Comparison of ENCODE assay signal across 10 mouse cellular contexts in genomic region chr7:49176590-49177201, GRCm38 (mm10).
A peak's percentile ranks its signal among the peaks of the same experiment; 100 is the strongest.
DNase-seq lines count a peak whose midpoint lies in the region; ATAC-seq and TF ChIP-seq lines count a peak whose summit lies in the region.
"Had no signal": no experiment of that assay in that cellular context is flagged by ENCODE, and none has a peak within 500 bp of the region (broad histone marks: within the 10 kb centered on the region; RNA-seq: fewer than 3 reads in every experiment).

No protein-coding gene starts in this region.

- H3K27me3 ChIP-seq in forebrain, embryonic 12.5 days = no peaks in the 10 kb centered on the region; the same call in 1 of the 2 replicates
- H3K27me3 ChIP-seq in forebrain, embryonic 15.5 days = no peaks in the 10 kb centered on the region
- H3K27me3 ChIP-seq in midbrain, embryonic 12.5 days = no peaks in the 10 kb centered on the region
- H3K27me3 ChIP-seq in midbrain, postnatal 0 days (ENCODE audit: insufficient read depth, low read length) = no peaks in the 10 kb centered on the region
- H3K27me3 ChIP-seq in hindbrain, postnatal 0 days (ENCODE audit: insufficient read depth, low read length) = no peaks in the 10 kb centered on the region
- no peaks in the 10 kb centered on the region for H3K27me3 ChIP-seq in stomach, postnatal 0 days (ENCODE audit: control insufficient read depth, insufficient read depth, low read length)

- no peak overlapping the region for H3K4me3 ChIP-seq in forebrain, embryonic 12.5 days (replicated peaks)
- no peak overlapping the region for H3K4me3 ChIP-seq in forebrain, embryonic 15.5 days
- H3K4me3 ChIP-seq in midbrain, embryonic 12.5 days = no peak overlapping the region
- no peak overlapping the region for H3K4me3 ChIP-seq in midbrain, postnatal 0 days (ENCODE audit: low read depth, low read length)
- no peak overlapping the region for H3K4me3 ChIP-seq in hindbrain, postnatal 0 days (ENCODE audit: low read length)
- H3K4me3 ChIP-seq in stomach, postnatal 0 days (ENCODE audit: low read depth, low read length) = no peak overlapping the region

- no peak for TF ChIP-seq EP300 in stomach, postnatal 0 days (optimal IDR thresholded peaks at IDR 0.05)

- DNase-seq in midbrain, postnatal 0 days (ENCODE audit: low spot score) = no peak
- peak; percentile 40 for DNase-seq in hindbrain, postnatal 0 days (ENCODE audit: low spot score)
- peak; percentile 72 for DNase-seq in stomach, postnatal 0 days (ENCODE audit: low spot score)
- no peak for DNase-seq in right cerebral cortex, postnatal 4 days
- DNase-seq in frontal cortex, postnatal 36 days (ENCODE audit: low spot score in 2 of 2) = no peak
- DNase-seq: embryo, embryonic 11 days; thymus, adult 2 months had no signal

- H3K36me3 ChIP-seq in forebrain, embryonic 12.5 days (replicated peaks) = no peaks in the 10 kb centered on the region
- no peaks in the 10 kb centered on the region for H3K36me3 ChIP-seq in forebrain, embryonic 15.5 days
- H3K36me3 ChIP-seq in midbrain, embryonic 12.5 days = no peaks in the 10 kb centered on the region
- no peaks in the 10 kb centered on the region for H3K36me3 ChIP-seq in midbrain, postnatal 0 days (ENCODE audit: insufficient read depth, low read length)
- H3K36me3 ChIP-seq in hindbrain, postnatal 0 days (ENCODE audit: insufficient read depth, low read length) = no peaks in the 10 kb centered on the region
- H3K36me3 ChIP-seq in stomach, postnatal 0 days (ENCODE audit: control insufficient read depth, insufficient read depth, low read length) = no peaks in the 10 kb centered on the region

- H3K4me1 ChIP-seq in forebrain, embryonic 12.5 days = peaks cover 3% of the 10 kb centered on the region; the same call in 1 of the 2 replicates
- peaks cover 7% of the 10 kb centered on the region for H3K4me1 ChIP-seq in forebrain, embryonic 15.5 days
- H3K4me1 ChIP-seq in midbrain, embryonic 12.5 days = peaks cover 3% of the 10 kb centered on the region
- H3K4me1 ChIP-seq in midbrain, postnatal 0 days (ENCODE audit: insufficient read depth, low read length) = 0 out of 2 replicates have a peak, but pooled peaks cover 4% of the 10 kb centered on the region
- H3K4me1 ChIP-seq in hindbrain, postnatal 0 days (ENCODE audit: insufficient read depth, low read length) = peaks cover 18% of the 10 kb centered on the region
- H3K4me1 ChIP-seq in stomach, postnatal 0 days (replicated peaks; ENCODE audit: control insufficient read depth, insufficient read depth) = no peaks in the 10 kb centered on the region

- H3K9ac ChIP-seq in forebrain, embryonic 12.5 days = no peak overlapping the region
- H3K9ac ChIP-seq in forebrain, embryonic 15.5 days (replicated peaks) = no peak overlapping the region
- H3K9ac ChIP-seq in midbrain, embryonic 12.5 days (replicated peaks) = no peak overlapping the region
- no peak overlapping the region for H3K9ac ChIP-seq in midbrain, postnatal 0 days (replicated peaks; ENCODE audit: low read length, poor library complexity, severe bottlenecking)
- no peak overlapping the region for H3K9ac ChIP-seq in hindbrain, postnatal 0 days (replicated peaks; ENCODE audit: low read length)
- H3K9ac ChIP-seq in stomach, postnatal 0 days (ENCODE audit: low read length) = no peak overlapping the region

- 90% methylated on average over 21 of the region's 21 CpGs for WGBS in forebrain, embryonic 12.5 days
- 86% methylated on average over 21 of the region's 21 CpGs for WGBS in forebrain, embryonic 15.5 days
- 88% methylated on average over 21 of the region's 21 CpGs for WGBS in midbrain, embryonic 12.5 days
- 74% methylated on average over 21 of the region's 21 CpGs for WGBS in midbrain, postnatal 0 days
- 77% methylated on average over 21 of the region's 21 CpGs for WGBS in hindbrain, postnatal 0 days
- 64% methylated on average over 21 of the region's 21 CpGs for WGBS in stomach, postnatal 0 days

- no peak overlapping the region for H3K4me2 ChIP-seq in forebrain, embryonic 12.5 days
- no peak overlapping the region for H3K4me2 ChIP-seq in forebrain, embryonic 15.5 days (replicated peaks)
- H3K4me2 ChIP-seq in midbrain, embryonic 12.5 days (replicated peaks) = no peak overlapping the region
- no peak overlapping the region for H3K4me2 ChIP-seq in midbrain, postnatal 0 days (ENCODE audit: low read depth, low read length, poor library complexity, severe bottlenecking)
- H3K4me2 ChIP-seq in hindbrain, postnatal 0 days (ENCODE audit: low read depth, low read length) = no peak overlapping the region
- no peak overlapping the region for H3K4me2 ChIP-seq in stomach, postnatal 0 days (replicated peaks; ENCODE audit: low read depth)

- no peak for TF ChIP-seq CTCF in midbrain, postnatal 0 days (IDR thresholded peaks at IDR 0.05)
- TF ChIP-seq CTCF in hindbrain, postnatal 0 days (IDR thresholded peaks at IDR 0.05; ENCODE audit: low read depth) = no peak
- TF ChIP-seq CTCF in stomach, postnatal 0 days (IDR thresholded peaks at IDR 0.05; ENCODE audit: low read depth) = no peak

- ATAC-seq in forebrain, embryonic 12.5 days (ENCODE audit: low FRiP score) = 0 out of 2 replicates have a peak, but pooled peaks have one; percentile 10
- ATAC-seq in forebrain, embryonic 15.5 days (replicated peaks) = no peak; the same call in 1 of the 2 replicates
- ATAC-seq in midbrain, embryonic 12.5 days (ENCODE audit: low FRiP score, low read depth) = 0 out of 2 replicates have a peak, but pooled peaks have one; percentile 11
- ATAC-seq in midbrain, postnatal 0 days (ENCODE audit: low FRiP score) = no peak
- 0 out of 2 replicates have a peak, but pooled peaks have one; percentile 15 for ATAC-seq in hindbrain, postnatal 0 days
- ATAC-seq in stomach, postnatal 0 days (ENCODE audit: low FRiP score, low TSS enrichment) = peak; percentile 88

- H3K27ac ChIP-seq in forebrain, embryonic 12.5 days = no peak overlapping the region
- no peak overlapping the region for H3K27ac ChIP-seq in forebrain, embryonic 15.5 days (replicated peaks)
- H3K27ac ChIP-seq in midbrain, embryonic 12.5 days (replicated peaks) = no peak overlapping the region
- no peak overlapping the region for H3K27ac ChIP-seq in midbrain, postnatal 0 days (ENCODE audit: low read depth, low read length)
- H3K27ac ChIP-seq in hindbrain, postnatal 0 days = no peak overlapping the region
- H3K27ac ChIP-seq in stomach, postnatal 0 days (replicated peaks) = no peak overlapping the region

- H3K9me3 ChIP-seq in forebrain, embryonic 12.5 days = no peaks in the 10 kb centered on the region
- H3K9me3 ChIP-seq in forebrain, embryonic 15.5 days = no peaks in the 10 kb centered on the region
- no peaks in the 10 kb centered on the region for H3K9me3 ChIP-seq in midbrain, embryonic 12.5 days
- no peaks in the 10 kb centered on the region for H3K9me3 ChIP-seq in midbrain, postnatal 0 days (ENCODE audit: low read length)
- no peaks in the 10 kb centered on the region for H3K9me3 ChIP-seq in hindbrain, postnatal 0 days (ENCODE audit: low read length)
- H3K9me3 ChIP-seq in stomach, postnatal 0 days (ENCODE audit: control insufficient read depth, low read length) = no peaks in the 10 kb centered on the region

Comparison
In these comparisons a context has a peak if more than half of its experiments do, and no peak if none do; other contexts are left out.
1. ATAC-seq: peak in forebrain, embryonic 12.5 days (single experiment), midbrain, embryonic 12.5 days (single experiment), hindbrain, postnatal 0 days (single experiment) and stomach, postnatal 0 days (single experiment); none in forebrain, embryonic 15.5 days (single experiment) and midbrain, postnatal 0 days (single experiment).
2. DNase-seq: peak in hindbrain, postnatal 0 days (single experiment) and stomach, postnatal 0 days (single experiment); none in midbrain, postnatal 0 days (single experiment), right cerebral cortex, postnatal 4 days (single experiment) and frontal cortex, postnatal 36 days (0 of 2).